Mouse (Mus musculus): ENCODE measurements around the gene Ccpg1.

GRCm38 (mm10) chr9:73008384-73008783 is 23.2 kb downstream of the Ccpg1 start:
- TF ChIP-seq POLR2A (IDR thresholded peaks at IDR 0.05; ENCODE audit: extremely low read depth, insufficient read depth, low read length) (no peak), CTCF (IDR thresholded peaks at IDR 0.05; ENCODE audit: extremely low read depth, insufficient read depth, low read length) (no peak)
